Mouse (Mus musculus) CH12F3 (cell line): Measurements from ENCODE around the gene Glp1r.

ENCODE experiments used
- in situ Hi-C: fragments of 300-500 bp; cut with MboI; formaldehyde crosslinking; loops from 2 replicates; pipeline ENCODE4 v1.14.3; 2020; ENCODE audit warnings: low sequenced_read_pairs

Gene Glp1r

GRCm38 (mm10) chr17:30911732-30912088 is 10.1 kb downstream of the Glp1r start:
- in situ Hi-C loops: no loop called here

DNA sequence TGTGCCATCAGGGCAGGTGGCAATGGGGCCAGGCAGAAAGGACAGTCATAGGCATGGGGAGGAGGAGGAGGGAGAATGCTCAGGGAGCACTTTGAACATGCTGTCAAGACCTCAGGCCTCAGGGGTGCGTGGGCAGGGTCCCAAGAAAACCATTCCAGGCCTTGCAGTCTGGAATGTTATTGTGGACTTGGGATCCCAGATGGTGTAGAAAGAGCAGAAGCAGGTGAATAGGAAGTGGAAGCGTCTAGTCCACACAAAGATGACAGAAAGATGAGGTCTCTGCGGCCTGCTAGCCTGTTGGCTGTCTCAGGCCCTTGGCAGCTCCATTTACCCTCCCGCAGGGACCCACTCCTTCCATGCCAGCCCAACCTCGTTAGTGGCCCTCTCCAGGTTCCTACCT is 10.9 kb downstream of the Glp1r start:
- in situ Hi-C loops: no loop called here

DNA sequence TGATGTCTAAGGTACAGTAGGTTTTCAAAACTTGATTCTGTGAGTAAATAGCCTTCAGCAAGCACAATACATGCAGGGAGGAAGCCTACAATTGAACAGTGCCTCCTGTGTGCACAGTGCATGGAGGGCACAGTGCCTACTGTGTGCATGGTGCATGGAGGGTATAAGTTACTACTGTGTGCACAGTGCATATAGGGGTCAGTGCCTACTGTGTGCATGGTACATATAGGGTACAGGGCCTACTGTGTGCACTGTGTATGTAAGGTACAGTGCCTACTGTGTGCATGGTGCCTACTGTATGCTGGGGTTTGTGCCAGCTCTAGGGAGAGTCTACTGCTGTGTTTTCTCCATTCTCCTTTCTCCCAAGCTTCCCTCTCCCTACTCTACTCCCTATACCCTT is 12.6 kb downstream of the Glp1r start:
- in situ Hi-C loops: no loop called here

- in situ Hi-C loops: loop anchor here (5.0 kb wide), 1 partner anchor 476 kb away; no protein-coding TSS in a partner anchor
Observed at GRCm38 (mm10) chr17:30923566-30923965, 21.9 kb downstream of the Glp1r start.

GRCm38 (mm10) chr17:30930827-30931226 is 29.2 kb downstream of the Glp1r start:
- in situ Hi-C loops: no loop called here

- in situ Hi-C loops: no loop called here
Observed at GRCm38 (mm10) chr17:30932836-30933235, 31.2 kb downstream of the Glp1r start.

- in situ Hi-C loops: no loop called here
Observed at GRCm38 (mm10) chr17:30935301-30935700, 33.7 kb downstream of the Glp1r start.

DNA sequence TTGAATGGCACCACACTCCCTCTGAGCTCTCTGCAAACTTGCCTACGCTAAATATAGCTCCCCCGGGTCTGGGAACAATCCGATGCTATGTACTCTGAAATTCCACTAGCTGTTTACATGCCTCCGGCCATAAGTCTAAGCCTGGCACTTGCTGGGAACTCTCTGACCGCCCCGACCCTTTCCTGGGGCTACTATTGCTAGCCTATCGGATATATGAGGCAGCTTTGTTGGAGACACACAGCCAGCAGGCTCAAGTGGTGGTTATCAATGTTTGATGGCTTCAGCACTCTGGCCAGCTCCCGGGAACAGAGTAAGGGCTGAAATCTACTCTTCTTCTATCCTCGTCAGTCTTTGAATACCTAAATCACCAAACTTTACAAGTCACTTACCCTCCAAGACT is 36.9 kb downstream of the Glp1r start:
- in situ Hi-C loops: no loop called here

- in situ Hi-C loops: no loop called here
Observed at GRCm38 (mm10) chr17:30948382-30948781, 46.8 kb downstream of the Glp1r start.

DNA sequence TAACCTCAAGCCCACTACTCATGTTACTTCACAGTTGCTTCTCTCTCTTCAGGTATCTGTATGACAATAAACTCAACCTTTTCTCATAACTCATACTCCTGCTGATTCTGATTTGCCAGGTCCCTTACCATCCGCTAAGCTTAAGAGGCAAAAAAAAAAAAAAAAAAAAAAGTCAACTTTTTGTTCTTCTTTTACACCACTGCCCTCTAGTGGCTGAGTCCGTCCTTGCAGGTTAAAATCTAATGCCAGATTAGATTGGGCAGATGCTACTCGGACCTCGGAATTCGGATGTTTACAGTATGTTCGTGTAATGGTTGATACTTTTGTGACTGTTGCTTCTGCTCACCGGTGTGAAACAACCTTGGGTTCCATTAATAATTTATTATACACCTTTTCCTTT is 49.2 kb downstream of the Glp1r start:
- in situ Hi-C loops: no loop called here

GRCm38 (mm10) chr17:30951600-30951999 is 50.0 kb downstream of the Glp1r start:
- in situ Hi-C loops: no loop called here

- in situ Hi-C loops: no loop called here
Observed at GRCm38 (mm10) chr17:30954340-30954739, 52.7 kb downstream of the Glp1r start, which contains the start of gene Umodl1. Umodl1 (plus strand) TSS chr17:30954640.

GRCm38 (mm10) chr17:30961936-30962592 is 60.4 kb downstream of the Glp1r start:
- in situ Hi-C loops: no loop called here

DNA sequence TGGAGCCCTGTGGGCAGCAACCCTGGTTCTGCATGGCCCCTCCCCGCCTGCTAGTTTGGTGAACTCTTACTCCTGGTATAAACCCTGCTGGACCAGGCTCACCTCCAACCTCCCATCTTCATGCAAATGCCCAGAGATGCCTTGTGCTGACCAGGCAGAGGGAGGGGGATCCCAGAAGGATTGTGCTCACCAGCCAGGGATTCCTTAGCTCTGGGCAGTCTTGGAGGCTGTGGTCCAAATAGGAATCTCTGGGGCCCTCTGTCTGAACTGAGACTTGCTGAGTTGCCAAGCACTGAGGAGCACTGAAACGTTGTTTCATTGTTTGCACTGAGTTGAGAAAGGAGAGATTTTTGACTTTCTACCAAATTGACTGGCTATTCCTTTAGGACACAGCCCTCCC is 61.3 kb downstream of the Glp1r start:
- in situ Hi-C loops: no loop called here

DNA sequence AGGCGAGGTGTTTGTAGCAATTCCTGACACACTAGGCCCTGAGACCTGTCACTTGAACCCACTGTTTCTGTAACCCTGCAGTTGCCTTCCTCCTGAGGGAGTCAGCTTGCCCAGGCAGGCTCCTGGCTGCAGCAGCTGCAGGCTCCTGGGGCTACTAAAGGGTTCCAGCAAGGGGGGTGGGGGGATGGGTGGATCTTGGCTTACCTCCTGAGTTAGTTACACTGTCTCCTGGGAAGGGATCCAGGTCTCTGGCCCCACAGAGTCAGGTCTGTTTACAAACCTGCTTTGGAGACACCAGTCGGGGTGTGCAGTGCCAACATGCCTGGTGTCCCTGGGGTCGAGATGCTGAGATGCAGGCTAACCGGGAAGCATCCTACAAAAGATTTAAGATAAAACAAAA is 68.4 kb downstream of the Glp1r start:
- in situ Hi-C loops: no loop called here

DNA sequence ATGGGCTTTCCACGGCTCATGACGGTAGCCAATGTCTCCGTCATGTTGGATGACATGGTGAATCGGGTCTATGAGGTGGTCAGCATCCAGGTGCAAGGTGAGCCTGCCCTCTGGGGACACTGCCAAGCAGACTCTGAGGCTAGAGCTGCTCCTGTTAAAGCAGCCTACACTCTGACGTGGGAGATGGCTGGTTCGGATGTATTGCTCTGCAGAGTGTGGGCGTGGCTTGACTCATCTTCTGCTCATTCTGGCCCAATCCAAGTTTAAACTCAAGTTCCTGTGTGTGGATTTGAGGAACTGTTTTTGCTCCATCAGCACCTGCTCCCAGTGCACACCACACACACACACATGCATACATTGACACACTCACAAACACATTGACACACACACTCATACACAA is 70.3 kb downstream of the Glp1r start:
- in situ Hi-C loops: no loop called here

- in situ Hi-C loops: no loop called here
Observed at GRCm38 (mm10) chr17:30973332-30973731, 71.7 kb downstream of the Glp1r start.

DNA sequence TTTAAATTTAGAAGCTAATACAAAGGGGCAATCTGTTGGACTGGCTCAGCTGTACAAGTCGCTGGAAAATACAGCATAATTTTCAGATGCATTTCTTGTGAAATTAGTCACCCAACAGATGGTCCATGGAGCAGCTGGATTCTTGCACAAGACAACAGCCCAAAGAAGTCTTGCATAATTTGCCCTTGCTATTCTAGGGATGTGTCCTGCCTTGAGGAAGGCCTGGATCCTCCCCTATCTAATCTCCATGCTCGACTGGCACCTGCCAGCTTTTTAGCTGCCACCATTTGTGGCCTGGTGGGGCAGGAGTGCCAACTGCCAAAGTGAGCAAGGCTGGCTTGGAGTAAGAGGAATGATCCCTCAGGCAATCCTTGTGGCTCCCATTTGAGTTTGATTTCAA is 75.7 kb downstream of the Glp1r start:
- in situ Hi-C loops: no loop called here

- in situ Hi-C loops: no loop called here
Observed at GRCm38 (mm10) chr17:30978556-30978955, 76.9 kb downstream of the Glp1r start.

DNA sequence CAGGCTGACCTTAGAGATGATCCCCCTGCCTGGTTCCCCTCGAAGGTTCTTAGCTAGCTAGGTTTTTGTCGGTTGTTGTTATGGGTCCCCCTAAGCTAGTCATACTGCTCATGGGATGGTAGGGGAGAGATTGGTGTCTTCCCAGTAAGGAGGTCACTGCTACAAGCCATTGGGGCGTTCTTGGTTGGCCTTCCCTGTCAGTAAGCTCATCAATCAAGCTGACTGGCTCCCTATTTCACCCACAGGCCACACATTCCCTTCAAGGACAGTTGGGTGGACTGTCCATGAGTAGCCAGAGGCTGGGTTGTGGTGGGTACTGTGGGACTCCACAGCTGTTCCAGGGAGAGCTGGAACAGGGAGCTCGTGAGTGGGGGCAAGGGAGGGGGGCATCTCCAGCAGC is 81.9 kb downstream of the Glp1r start:
- in situ Hi-C loops: no loop called here

- in situ Hi-C loops: no loop called here
Observed at GRCm38 (mm10) chr17:30990254-30990653, 88.6 kb downstream of the Glp1r start.
